Mouse (Mus musculus) liver, embryonic 14.5 days (tissue): ENCODE measurements around the gene Atg4d. TPM values are rescaled to one million over a fixed set of nuclear protein-coding genes. Genes with fewer than 3 reads are reported as not detected.
"Not testable (repeated sequence)": the region's sequence is repeated elsewhere in the genome, so short reads cannot be mapped to it uniquely, and the experiment has no call there.

Experiments
- ATAC-seq: fragments of 200-750 bp; cut with Nextera tagmentation; 2 replicates; pipeline ENCODE4 v1.8.0; 2017; ENCODE audit warnings: moderate number of reproducible peaks, mild to moderate bottlenecking, moderate library complexity; ENCODE audit not compliant: insufficient read depth
- DNase-seq, 3 experiments: peaks; one replicate each; pipeline ENCODE4 v3.0.0-alpha.2; 2012 to 2013; ENCODE audit warnings: low read depth in 3 of 3, low spot score in 3 of 3
- H3K27ac ChIP-seq: fragments of 300-500 bp; sonication (generic); 2 replicates; pipeline ENCODE4 v1.5.1; 2014; ENCODE audit warnings: moderate library complexity, mild to moderate bottlenecking, control low read depth, inconsistent platforms
- H3K27me3 ChIP-seq: fragments of 300-500 bp; sonication (generic); 2 replicates; pipeline ENCODE4 v1.6.1; 2014; ENCODE audit warnings: mild to moderate bottlenecking, low read length, moderate library complexity; ENCODE audit not compliant: control insufficient read depth, insufficient read depth
- H3K36me3 ChIP-seq: fragments of 300-500 bp; sonication (generic); replicated peaks from 2 replicates; pipeline ENCODE4 v1.6.1; 2014; ENCODE audit warnings: low read depth; ENCODE audit not compliant: control insufficient read depth, insufficient read depth
- H3K4me1 ChIP-seq, 2 experiments: fragments of 200-500 bp in 1 of 2; fragments of 300-500 bp in 1 of 2; sonication (generic) in 1 of 2; replicated peaks; 2 replicates each; pipeline ENCODE4 v1.6.1; 2012 to 2014; ENCODE audit warnings: antibody characterized with exemption in 1 of 2, inconsistent platforms in 1 of 2, low read length in 1 of 2; ENCODE audit not compliant: control insufficient read depth in 2 of 2, insufficient read depth in 2 of 2
- H3K4me2 ChIP-seq: fragments of 300-500 bp; sonication (generic); 2 replicates; pipeline ENCODE4 v1.6.1; 2014; ENCODE audit warnings: low read depth, mild to moderate bottlenecking, control low read depth, moderate library complexity
- H3K4me3 ChIP-seq, 2 experiments: fragments of 200-500 bp in 1 of 2; fragments of 300-500 bp in 1 of 2; sonication (generic) in 1 of 2; 2 replicates each; pipeline ENCODE4 v1.5.1; 2012 to 2014; ENCODE audit warnings: low read depth in 2 of 2, low read length in 2 of 2, mild to moderate bottlenecking in 2 of 2, control low read depth in 1 of 2, inconsistent platforms in 1 of 2, moderate library complexity in 1 of 2; ENCODE audit not compliant: insufficient read depth in 1 of 2
- H3K9ac ChIP-seq: fragments of 300-500 bp; sonication (generic); replicated peaks from 2 replicates; pipeline ENCODE4 v1.6.1; 2014; ENCODE audit warnings: mild to moderate bottlenecking, control low read depth, moderate library complexity
- H3K9me3 ChIP-seq: fragments of 300-500 bp; sonication (generic); 2 replicates; pipeline ENCODE4 v1.6.1; 2016; ENCODE audit warnings: low read length, mixed read lengths; ENCODE audit not compliant: control insufficient read depth
- CTCF ChIP-seq: IDR thresholded peaks from 2 replicates; pipeline ENCODE4 v1.5.1; 2016; ENCODE audit warnings: antibody characterized with exemption, low read depth, control low read depth
- EP300 ChIP-seq: IDR thresholded peaks from 2 replicates; pipeline ENCODE4 v1.6.1; 2016; ENCODE audit warnings: antibody characterized with exemption, low read depth
- WGBS: fragments of 180-500 bp; shearing (Covaris S2); extraction: QIAGEN DNeasy Blood & Tissue Kit; methylation state at CpG from one replicate; pipeline ENCODE4 v1.1.7; 2014; ENCODE audit not compliant: insufficient replicate concordance; 5-methylcytosine and 5-hydroxymethylcytosine counted together
- polyA plus RNA-seq, 2 experiments: library from polyadenylated mRNA; depleted of rRNA in 1 of 2; stranded (reverse) in 1 of 2; unstranded in 1 of 2; fragments of >200 nt; fragmentation: Nextera tagmentation in 1 of 2; extraction: Ambion mirVana in 1 of 2; gene quantifications; 2 replicates each; pipeline versions ENCODE4 v1.2.1 to v1.2.3; 2012 to 2014

Gene Atg4d
- polyA plus RNA-seq, 2 experiments = 38.9 to 69.3 TPM

- peaks cover 10 to 23% of the 10 kb centered on the region in 2 experiments for H3K4me1 ChIP-seq
- 7% methylated on average over 7 of the region's 7 CpGs for WGBS
- H3K27me3 ChIP-seq = no peaks in the 10 kb centered on the region
- ATAC-seq (peak; percentile 46; the same call in 1 of the 2 replicates), DNase-seq (peak; percentile 62 to 75 (median 66))
- no peaks in the 10 kb centered on the region for H3K9me3 ChIP-seq
- peak overlapping the region; percentile 79 for H3K27ac ChIP-seq
- no peak overlapping the region for H3K9ac ChIP-seq
- peak overlapping the region in 1 of 2 experiments; percentile 54; a peak in 2 of 4 replicates for H3K4me3 ChIP-seq
- H3K36me3 ChIP-seq = no peaks in the 10 kb centered on the region
- TF ChIP-seq EP300 (no peak), CTCF (peak; percentile 70)
- H3K4me2 ChIP-seq = peak overlapping the region; percentile 80
Measured at GRCm38 (mm10) chr9:21221383-21221929, 43.6 kb upstream of the Atg4d start.

GRCm38 (mm10) chr9:21223490-21223889 lies 41.6 kb upstream of the Atg4d start:
- H3K4me3 ChIP-seq, ATAC-seq, H3K36me3 ChIP-seq, H3K4me2 ChIP-seq, H3K9ac ChIP-seq, H3K27me3 ChIP-seq, DNase-seq, H3K9me3 ChIP-seq, H3K27ac ChIP-seq: not testable (repeated sequence)
- H3K4me1 ChIP-seq = peaks cover 14 to 39% of the 10 kb centered on the region in 2 experiments
- WGBS = 87% methylated on average over 1 of the region's 2 CpGs

GRCm38 (mm10) chr9:21223906-21224305 lies 41.2 kb upstream of the Atg4d start:
- no peak overlapping the region for H3K9ac ChIP-seq
- WGBS = 79% methylated on average over 6 of the region's 6 CpGs
- H3K36me3 ChIP-seq = no peaks in the 10 kb centered on the region
- H3K27ac ChIP-seq = no peak overlapping the region
- TF ChIP-seq EP300 = no peak
- no peak for TF ChIP-seq CTCF
- no peak overlapping the region for H3K4me2 ChIP-seq
- ATAC-seq (no peak), DNase-seq (no peak)
- no peaks in the 10 kb centered on the region for H3K27me3 ChIP-seq
- H3K4me3 ChIP-seq = no peak overlapping the region
- peaks cover 14 to 39% of the 10 kb centered on the region in 2 experiments for H3K4me1 ChIP-seq
- no peaks in the 10 kb centered on the region for H3K9me3 ChIP-seq

- Histone ChIP-seq H3K9ac (no peak overlapping the region), H3K36me3 (peaks cover 5% of the 10 kb centered on the region), H3K27ac (no peak overlapping the region), H3K27me3 (no peaks in the 10 kb centered on the region), H3K4me2 (peak overlapping the region; percentile 65), H3K9me3 (no peaks in the 10 kb centered on the region), H3K4me3 (peak overlapping the region; percentile 39 to 43), H3K4me1 (peaks cover 14 to 39% of the 10 kb centered on the region in 2 experiments)
- TF ChIP-seq EP300 (no peak), CTCF (peak; percentile 9; the same call in 1 of the 2 replicates)
- 18% methylated on average over 26 of the region's 26 CpGs for WGBS
- ATAC-seq (no peak), DNase-seq (peak in 1 of 3 experiments; percentile 54)
Measured at GRCm38 (mm10) chr9:21224576-21225414, 40.3 kb upstream of the Atg4d start.

- no peak for DNase-seq
- 8% methylated on average over 7 of the region's 7 CpGs for WGBS
- no peaks in the 10 kb centered on the region for H3K27me3 ChIP-seq
Measured at GRCm38 (mm10) chr9:21225415-21225758, 39.7 kb upstream of the Atg4d start.

More at GRCm38 (mm10) chr9:21225415-21225758, 39.7 kb upstream of the Atg4d start:
- Histone ChIP-seq H3K27ac (no peak overlapping the region), H3K4me2 (peak overlapping the region; percentile 65), H3K36me3 (peaks cover 9% of the 10 kb centered on the region), H3K9ac (no peak overlapping the region), H3K4me1 (peaks cover 14 to 39% of the 10 kb centered on the region in 2 experiments), H3K4me3 (peak overlapping the region; percentile 39 to 43), H3K9me3 (no peaks in the 10 kb centered on the region)
- no peak for ATAC-seq
- TF ChIP-seq CTCF (no peak), EP300 (no peak)
